Mouse (Mus musculus) lung, postnatal 0 days (tissue): ENCODE results near the gene Junb.

Experiments
- CTCF ChIP-seq: IDR thresholded peaks from 2 replicates; pipeline ENCODE4 v1.5.1; 2016; ENCODE audit warnings: antibody characterized with exemption, mild to moderate bottlenecking
- EP300 ChIP-seq: IDR thresholded peaks from 2 replicates; pipeline ENCODE4 v1.6.1; 2016; ENCODE audit warnings: antibody characterized with exemption, mild to moderate bottlenecking, control low read depth

GRCm38 (mm10) chr8:85026670-85027515, 48.4 kb upstream of the Junb start, which contains the start of gene Trir:
- TF ChIP-seq CTCF: no peak; the same call in 1 of the 2 replicates
- TF ChIP-seq EP300: no peak
